Mouse (Mus musculus) thymus, postnatal 36 days (tissue): ENCODE results near the gene Fam149a.

Experiments
- DNase-seq, 2 experiments: peaks; one replicate each; pipeline ENCODE4 v3.0.0; 2022; ENCODE audit warnings: mixed read lengths in 2 of 2

The Fam149a gene

DNA sequence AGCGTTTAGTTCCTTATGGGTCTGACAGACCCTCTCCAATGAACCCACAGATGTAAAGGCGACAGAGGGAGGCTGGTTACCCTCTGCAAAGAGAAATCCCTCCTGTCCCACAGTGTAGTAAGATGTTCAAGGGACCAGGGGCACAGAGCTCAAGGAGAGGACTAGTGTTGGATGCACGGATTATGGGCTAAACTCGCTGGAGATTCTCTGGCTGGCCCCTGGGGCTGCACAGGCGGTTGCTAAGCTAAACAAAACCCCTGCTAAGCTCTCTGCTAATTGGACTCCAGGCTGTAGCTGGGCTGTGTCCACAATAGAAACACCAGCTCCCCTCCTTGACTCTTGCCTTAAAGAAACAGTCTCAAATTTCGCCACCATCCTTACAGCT lies at the start of gene Fam149a:
TSS of gene Fam149a (minus strand) at position 329 of the 385 bp plus-strand sequence.
- DNase-seq, result no peak

DNA sequence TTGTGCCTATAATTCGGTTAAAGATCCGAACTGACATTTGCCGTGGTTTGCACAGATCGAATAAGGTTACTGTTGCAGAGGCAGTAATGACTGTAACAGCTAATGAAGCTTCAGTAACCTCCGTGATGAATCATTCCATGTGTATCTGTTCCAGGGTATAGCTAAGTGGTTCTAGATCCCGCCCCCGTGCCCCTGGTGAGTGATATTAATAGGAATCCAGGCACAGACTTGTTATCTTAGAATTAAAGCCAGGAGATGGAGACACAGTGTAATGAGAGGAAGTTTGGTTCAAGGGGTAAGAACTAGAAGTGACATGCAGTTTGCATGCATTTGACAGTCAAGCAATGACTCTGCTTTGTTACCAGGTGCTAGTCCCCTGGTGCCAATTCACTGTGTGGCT lies 38.1 kb upstream of the Fam149a start:
- no peak for DNase-seq

DNA sequence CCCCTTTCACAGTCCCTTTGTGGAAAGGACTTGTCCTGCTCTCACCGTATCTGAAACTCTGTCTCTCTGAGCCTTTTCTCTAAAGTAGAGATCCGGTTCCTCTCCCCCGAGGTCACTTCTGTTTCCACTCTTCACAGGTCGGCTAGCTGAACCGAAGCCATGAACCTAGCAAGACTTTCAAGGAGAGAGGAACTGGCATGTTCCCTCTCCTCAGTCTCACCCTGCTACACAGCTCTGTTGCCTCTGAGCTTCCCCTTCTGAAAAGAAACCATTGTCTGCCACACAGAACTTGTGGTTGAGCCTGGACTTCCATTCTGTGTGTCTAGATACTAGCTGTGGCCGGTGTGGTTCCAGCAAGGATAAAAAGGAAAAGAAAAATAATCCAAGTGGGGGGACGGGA lies 32.9 kb upstream of the Fam149a start:
- DNase-seq, result no peak

DNA sequence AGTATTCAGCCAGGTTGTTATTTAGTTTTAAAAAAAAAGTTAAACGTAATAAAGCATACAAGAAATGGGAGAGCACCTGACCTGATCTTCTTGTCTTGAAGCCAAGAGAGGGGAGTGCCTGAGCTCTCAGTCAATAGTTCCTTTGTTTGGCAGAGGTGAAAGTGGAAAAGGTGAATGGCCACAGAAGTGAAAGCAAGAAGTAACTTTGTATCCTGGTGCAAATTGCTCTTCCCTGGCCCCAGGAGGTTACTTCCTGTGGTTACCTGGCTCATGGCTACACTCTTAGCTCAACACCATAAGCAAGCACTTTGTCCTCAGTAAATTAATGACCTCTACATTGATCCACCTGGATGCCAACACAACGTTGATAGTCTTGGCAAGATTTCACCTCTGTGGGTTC lies 28.8 kb upstream of the Fam149a start, which contains the start of gene Tlr3:
TSS of gene Tlr3 (minus strand) at position 199 of the 400 bp plus-strand sequence.
- no peak for DNase-seq

DNA sequence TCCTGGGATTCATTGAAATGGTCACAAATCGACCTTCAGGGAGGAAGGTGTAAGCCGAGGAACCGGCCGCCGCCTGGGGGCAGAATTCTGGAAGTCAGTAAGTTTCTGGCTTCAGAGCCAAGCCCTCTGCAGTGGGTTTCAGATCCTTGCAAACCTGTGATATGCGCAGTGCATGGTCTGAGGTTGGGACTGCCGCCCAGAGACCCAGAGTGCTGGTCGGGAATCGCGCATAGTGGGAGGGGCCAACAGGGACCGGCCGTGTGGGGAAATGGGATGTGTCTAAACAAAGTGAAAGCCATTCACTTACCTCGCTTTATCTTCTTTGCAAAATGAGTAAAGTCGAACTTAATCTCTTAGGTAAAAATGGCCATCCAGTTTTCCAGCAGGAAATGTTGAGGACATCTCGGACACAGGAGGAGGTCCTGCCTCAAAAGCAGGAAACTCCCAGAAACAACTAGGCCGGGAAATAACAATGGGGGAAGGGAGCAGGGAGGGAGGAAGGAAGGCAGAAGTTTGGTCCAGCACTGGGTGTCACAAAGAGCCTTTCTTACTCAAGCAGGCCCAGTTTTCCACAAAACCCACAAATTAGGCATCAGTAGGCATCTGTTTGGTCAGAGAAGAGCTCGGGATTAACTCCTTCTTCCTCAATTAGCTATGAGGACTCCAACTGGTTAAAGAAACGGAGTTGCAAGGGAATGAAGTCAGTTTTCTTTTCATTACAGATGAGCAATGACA lies 28.2 kb upstream of the Fam149a start:
- DNase-seq, result peak; percentile 5 to 10

DNA sequence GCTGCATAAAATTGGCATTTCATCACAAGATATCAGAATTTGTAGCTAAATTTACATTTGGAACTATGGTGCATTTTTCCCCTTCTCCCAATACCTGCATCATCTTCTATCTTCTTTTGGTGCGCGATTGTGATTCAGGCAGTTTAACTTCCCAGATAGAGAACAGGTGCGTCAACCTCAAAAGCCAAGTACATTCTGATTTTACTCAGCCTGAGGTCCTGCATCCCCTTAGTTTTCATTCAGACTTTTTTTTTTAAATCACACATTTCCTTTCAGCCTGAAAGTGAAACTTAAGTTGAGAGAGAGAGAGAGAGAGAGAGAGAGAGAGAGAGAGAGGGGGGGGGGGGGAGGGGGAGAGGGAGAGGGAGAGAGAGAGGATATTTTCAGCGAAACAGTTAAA lies 27.6 kb upstream of the Fam149a start:
- DNase-seq, result no peak

DNA sequence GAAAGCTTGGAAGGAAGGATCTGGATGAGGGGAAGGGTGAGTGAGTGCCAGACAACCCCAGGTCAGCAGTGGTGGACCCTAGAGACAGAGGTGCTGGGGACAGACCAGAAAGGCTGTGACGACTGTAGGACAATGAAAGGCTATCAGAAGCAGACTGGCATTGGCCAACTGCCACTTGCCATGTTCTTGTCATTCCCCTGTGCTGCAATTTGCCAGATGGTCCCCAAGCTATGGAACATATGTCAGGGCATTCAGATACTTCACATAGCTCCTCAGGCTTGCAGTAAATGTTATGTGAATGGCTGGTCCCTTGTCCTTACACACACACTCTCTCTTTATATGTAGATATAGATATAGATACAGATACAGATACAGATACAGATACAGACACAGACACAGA lies 1.2 kb upstream of the Fam149a start:
- DNase-seq, result no peak

DNA sequence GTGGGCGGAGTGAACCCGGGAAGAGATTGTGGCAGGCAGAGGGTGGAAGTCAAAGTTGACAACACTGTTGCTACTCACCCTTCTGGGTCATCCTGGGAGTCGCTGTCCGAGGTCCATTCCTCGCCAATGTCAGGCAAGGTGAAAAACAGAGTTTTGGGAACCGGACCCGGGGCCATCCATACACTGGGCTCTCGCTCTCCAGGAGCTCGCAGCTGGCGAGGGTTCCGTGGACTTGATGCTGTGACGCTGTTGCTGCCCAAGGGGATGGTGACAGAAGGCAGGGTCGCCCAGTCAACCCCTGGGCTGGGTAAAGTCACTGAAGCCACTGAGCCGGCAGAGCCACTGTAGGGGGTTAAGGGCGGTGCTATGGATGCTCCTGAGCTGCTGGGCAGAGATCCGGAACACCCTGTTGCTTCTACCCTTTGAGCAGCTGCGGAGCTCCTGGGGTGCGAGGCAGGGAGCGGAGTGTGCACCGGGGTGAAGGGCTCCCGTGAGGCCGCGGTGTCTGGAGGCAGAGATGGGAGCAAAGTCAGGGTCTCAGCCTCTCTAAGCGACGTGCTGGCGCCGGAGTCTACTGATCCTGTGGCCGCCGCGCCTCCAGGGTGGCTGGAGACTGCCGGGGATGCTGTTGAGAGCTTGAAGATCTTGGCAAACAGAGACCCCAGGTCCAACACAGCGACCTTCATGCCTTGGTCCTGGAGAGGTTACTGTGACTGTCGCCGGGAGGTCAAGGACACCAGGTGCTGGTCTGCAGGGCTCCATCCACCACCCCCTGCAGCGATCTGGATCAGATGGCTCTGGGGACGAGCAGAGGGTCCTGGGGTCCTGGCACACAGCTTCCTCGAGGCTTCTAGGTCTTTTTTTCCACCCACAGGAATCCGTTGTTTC lies 772 bp downstream of the Fam149a start:
- no peak for DNase-seq

DNA sequence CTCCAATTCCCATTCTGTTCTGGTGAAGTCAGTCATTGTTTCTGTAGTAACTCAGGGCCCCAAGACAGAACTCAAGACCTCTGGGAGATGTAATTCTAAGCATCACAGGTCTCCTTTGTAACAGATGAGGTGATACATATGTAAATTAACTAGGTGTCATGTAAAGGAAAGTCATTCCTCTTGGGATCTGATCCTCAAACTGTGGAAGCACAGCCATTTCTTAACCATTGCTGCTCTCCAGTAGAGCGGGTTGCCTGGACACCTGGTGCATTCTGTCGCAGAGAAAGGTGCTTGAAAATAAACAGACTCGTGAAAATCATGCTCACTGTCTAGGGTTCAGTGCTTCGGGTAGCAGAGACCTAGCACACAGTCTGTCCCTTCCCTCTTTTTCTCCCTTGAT lies 1.5 kb downstream of the Fam149a start:
- no peak for DNase-seq

DNA sequence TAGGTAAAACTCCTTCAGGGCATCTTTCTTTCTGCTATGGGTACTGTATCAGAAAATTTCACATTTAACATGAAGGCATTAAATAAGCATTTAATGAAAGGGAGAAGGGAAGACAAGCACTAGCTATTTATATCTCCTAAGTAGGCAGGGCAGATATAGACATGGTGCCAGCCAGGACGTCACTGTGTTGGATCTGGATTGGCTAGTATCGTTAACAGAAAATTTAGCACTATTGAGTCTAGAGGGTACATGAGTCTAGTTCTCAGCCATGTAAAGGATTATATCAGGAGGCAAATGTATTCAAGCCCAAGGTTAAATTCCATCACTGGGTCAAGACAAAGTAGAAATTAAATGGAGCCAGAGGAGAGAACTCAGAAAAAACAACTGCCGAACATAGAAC lies 8.0 kb downstream of the Fam149a start:
- DNase-seq, result no peak

DNA sequence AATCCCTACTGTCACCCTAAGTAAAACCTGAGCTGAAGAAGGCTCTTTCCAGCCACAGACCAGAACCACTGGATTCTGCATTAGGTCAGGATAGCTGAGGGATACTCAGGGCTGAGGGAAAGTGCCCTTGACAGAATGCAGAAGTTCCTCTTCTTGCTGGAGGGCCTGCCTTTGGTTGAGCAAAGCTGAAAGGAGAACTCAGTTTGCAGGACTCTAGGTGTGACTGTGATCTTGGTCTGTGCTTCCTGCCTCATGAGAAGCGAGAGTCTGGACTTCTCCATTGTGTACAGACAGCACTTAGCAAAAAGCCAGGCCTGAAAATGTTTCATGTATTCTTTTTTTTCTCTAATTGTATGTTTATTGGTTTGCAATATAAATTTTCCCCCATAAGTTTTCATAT lies 14.9 kb downstream of the Fam149a start:
- no peak for DNase-seq

DNA sequence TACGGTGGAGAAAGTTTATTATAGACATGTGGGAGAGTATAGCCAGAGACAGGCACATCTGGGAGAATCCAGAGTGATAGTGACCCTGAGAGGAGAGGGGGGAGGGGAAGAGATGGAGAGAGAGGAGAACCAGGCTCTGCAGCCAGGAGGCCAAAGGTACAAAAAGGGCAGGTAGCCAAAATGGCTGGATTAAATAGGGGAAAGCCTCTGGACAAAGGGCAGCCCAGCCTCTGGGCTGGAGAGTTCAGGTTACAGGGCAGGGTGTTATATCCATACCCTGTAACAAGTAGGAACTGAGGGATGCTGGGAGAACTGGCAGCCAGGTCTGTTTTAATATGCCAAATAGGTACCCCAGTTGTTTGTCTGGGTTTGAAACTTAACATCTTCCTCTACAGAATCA lies 18.9 kb downstream of the Fam149a start:
- no peak for DNase-seq

DNA sequence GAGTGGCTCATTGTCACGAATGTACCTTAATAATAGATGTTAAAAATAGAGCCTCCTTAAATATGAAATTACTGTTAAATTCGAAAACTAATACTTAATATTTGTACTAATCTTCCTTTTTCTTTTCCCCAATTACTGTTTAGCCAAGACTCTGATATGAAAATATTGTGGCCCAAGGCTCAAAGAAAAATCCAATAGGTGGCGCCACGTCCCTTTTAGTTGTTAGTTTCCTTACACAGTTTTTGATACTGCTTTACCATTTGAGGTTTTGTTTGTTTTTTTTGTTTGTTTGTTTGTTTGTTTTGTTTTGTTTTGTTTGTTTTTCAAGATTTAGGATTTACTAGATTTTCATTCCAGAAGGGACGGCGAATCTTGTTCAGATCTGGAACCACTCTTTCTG lies 19.8 kb downstream of the Fam149a start:
- DNase-seq, result no peak

DNA sequence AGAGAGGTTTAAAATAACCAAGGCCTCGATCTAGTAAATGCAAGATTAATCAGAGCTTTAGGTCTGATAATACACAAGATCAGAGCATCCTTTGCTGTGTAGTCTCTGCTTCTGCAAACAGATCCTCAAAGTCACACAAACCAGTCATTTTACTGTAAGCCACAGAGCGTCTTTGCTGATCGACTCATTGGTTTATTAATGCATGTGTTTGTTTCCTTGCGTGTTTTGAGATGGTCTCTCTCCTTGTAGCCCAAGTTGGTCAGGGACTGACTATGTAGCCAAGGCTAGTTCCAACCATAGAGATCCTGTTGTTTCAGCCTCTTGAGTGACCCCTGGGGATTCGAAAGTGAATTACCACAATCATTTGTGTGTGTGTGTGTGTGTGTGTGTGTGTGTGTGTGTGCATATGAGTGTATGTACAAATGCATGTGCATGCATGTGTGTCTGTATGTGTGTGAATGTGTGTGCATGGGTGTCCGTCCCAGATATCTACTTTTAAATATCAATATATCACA lies 22.9 kb downstream of the Fam149a start:
- DNase-seq, result no peak

DNA sequence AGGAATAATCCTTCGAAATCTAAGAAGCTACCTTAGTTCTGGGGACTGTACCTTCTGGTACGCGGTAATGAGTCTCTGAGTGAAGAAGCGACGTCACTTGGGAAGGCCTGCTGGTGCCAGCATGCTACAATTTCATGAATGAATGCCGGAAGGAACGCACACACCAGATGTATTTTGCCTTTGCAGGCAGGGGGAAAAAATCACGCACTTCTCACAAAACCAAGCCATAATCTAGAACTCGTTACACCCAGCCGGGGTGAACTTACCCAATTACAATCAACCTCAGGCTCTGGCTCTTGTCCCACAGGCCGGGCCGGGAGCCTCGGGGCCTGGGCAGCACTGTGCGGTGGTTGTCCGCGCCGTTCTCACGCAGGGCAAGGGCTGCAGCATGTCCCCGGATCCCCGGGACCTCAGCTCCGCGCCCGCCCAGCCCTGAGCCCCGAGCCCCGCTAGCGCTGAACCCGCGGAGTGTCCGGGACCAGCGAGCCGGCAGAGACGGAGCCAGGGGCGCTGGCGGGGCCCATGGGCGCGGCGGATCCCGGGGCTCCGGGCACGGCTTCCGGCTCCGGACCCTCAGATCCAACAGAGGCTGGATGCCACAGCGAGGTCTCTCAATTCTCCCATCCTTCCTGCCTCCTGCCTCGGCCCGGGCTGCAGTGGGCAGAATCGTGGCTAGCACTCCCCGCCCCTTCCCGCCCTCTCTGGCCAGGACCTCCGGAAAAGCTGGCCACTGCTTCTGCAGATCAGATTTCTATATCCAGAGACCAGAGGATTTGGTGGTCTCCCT lies 23.8 kb downstream of the Fam149a start:
- DNase-seq, result no peak

DNA sequence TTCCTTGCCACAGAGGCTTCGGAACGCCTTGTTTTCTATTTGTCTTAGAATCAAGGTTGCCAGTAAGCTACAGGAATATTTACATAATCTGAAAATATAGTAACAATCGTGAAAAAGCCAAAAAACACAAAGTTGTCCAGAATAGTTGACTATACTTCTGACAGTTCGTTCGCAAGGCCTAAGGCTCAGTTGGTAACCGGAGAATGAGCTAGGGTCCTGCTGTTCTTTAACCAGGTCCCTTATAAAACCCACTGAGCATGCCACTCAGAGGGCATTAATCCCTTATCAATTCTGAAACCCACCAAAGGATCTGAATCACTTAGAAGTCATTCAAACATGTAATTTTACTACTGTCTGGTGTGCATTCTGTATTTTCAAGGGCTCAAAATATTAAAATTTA lies 26.3 kb downstream of the Fam149a start:
- no peak for DNase-seq

DNA sequence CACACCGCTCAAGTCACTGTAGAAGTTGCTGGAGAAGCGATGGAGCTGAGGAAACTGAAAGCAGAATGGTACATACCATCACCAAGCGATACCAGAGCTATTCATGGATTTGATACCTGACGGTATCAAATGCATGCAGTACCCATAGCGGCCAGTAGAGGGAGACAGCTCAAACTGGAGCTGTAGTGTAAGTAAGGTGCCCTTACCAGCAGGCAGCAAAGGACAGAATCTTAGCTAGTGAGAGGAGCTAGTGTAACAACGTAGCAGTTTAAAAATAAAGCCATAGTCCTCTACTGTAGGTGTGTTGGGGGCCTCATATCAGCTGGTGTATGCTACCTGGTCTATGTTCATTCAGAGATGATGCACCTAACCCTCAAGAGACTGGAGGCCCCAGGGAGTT lies 37.1 kb downstream of the Fam149a start:
- peak; percentile 15 to 41 for DNase-seq

DNA sequence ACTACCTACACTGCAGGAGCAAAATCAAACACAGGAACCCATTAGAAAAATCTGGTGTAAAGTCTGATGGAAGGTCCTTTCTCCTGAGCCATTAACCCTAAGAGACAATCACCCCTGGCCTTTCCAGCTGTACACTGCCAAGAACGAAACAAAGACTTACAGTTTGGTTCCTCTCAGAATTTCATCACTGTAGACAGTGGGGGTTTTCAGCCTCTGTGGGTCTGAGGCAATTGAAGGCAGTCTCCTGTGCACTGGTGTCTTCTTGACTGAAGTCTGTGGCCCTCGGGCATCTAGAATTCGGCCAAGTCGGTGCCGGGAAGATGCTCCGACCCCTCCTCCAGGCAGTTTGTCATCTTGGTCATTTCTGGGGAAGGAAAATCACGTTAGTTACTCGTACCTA lies 37.8 kb downstream of the Fam149a start:
- no peak for DNase-seq

DNA sequence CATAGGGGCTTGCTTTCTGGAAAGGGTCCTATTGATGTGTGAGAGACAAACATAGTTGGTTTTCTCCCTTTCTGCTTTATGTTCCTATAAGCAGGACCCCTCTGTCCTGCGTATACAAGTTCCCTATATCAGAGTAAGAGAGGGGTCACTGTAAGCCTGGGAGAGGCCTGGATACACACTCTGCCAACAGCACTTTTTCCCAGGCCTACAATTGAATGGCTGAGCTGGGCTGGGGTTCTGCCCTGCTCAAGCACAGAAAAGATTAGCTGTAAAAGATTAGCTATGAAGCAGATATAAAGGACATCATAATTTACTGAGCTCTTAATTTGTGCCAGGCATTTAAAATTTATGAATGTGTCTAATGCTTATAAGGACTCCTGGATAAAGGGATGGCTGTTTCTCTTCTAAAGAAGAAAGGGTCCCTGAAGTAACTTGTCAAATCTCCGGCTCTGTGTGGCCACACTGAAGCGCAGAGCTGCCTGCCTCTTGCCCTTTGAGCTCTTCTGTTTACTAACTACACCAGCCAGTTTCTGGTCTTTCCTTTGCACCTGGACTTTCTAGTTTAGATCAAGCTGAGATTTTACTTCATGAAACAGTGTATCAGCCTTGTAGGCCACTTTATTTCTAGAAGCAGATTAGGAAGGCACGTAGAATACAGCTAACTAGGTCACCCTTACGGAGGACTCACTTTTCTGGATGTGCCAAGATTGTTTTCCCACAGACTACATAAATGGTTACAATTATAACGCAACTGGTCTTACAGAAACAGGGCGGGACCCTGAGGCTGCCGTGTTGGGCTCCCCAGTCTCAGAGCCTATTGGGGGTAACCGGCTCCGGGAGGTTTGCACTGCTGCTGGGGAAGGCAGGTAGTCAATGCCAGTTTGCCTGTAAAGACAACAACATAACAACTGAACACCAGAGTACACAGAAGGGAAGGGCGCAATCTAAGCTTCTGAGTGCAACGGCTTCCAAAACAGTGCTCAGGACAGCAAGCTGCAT lies 40.2 kb downstream of the Fam149a start:
- DNase-seq, result no peak

DNA sequence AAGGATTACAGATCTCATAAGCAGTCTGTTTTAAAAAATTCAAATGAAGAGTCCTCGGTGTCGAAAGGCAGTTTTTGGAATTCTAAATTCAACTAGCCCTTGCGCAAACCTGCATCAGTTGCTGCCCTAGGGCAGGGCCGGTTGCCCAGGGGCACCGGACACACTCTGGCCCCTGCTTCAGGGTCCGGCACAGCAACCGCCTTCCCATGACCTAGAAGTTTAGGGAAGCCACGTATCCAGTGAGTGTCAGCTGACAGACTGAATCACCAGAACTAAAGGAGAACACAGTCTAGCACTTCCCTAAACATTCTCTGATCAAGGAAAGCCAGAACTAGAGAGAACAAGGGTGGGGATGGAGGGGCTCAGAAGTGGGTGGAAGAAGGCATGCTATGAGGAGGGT lies 48.6 kb downstream of the Fam149a start:
- no peak for DNase-seq

DNA sequence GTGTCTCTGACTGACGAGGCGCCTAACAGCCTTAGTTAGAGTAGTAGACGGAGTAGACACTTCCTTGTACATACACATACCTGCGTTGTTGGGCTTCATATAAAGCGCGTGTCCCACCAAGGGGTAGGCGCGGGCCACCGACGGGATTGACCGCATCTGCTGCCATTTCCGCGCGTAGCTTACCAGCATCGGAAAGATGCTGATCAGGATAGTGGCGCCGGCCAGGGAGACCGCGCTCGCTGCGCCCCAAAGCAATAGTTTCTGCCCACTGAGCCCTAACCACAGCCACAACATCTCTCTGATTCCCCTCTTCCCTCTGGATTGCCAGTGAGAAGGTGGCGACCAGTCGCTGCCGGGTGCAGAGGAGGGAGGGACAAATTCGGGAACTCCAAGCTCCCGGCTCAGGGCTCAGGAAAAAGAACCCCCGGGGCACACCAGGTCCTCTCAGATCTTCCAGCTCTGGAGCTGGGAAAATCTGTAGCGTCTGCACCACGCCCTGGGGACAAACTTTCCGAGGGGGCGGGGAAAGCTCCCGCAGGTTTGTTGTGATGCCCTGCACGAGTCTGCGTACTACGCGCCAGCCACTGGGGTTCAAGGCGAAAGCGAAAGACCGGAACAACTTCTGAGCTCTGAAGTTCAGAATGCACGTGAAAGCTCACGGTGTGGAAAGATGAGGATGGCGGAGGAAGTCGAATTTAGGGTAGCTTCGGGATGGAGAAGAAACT lies 49.2 kb downstream of the Fam149a start, which contains the start of gene Cyp4v3:
TSS of gene Cyp4v3 (minus strand) at position 532 of the 725 bp plus-strand sequence.
- peak; percentile 53 to 60 for DNase-seq
